Mouse (Mus musculus) retina, adult 2 months (tissue): Measurements from ENCODE around the gene Faap24.

Experiments used
- DNase-seq: peaks from one replicate; pipeline ENCODE4 v3.0.0-alpha.2; 2012; ENCODE audit warnings: low read depth, low spot score

Gene Faap24

GRCm38 (mm10) chr7:35365161-35365910 lies 31.3 kb downstream of the Faap24 start:
- no peak for DNase-seq

- DNase-seq, result no peak
Observed at GRCm38 (mm10) chr7:35362868-35363267, 33.8 kb downstream of the Faap24 start.

GRCm38 (mm10) chr7:35362253-35362652 lies 34.4 kb downstream of the Faap24 start:
- no peak for DNase-seq

- DNase-seq, result no peak
Observed at GRCm38 (mm10) chr7:35357621-35358020, 39.0 kb downstream of the Faap24 start.

- no peak for DNase-seq
Observed at GRCm38 (mm10) chr7:35355303-35355872, 41.2 kb downstream of the Faap24 start.

GRCm38 (mm10) chr7:35353306-35353705 lies 43.3 kb downstream of the Faap24 start:
- no peak for DNase-seq

GRCm38 (mm10) chr7:35351155-35351554 lies 45.5 kb downstream of the Faap24 start:
- DNase-seq, result no peak

- DNase-seq, result no peak
Observed at GRCm38 (mm10) chr7:35349886-35350684, 46.6 kb downstream of the Faap24 start.

GRCm38 (mm10) chr7:35349022-35349421 lies 47.6 kb downstream of the Faap24 start:
- no peak for DNase-seq

GRCm38 (mm10) chr7:35347918-35348700 lies 48.5 kb downstream of the Faap24 start:
- no peak for DNase-seq

GRCm38 (mm10) chr7:35344785-35345330 lies 51.8 kb downstream of the Faap24 start:
- no peak for DNase-seq

GRCm38 (mm10) chr7:35342498-35342897 lies 54.1 kb downstream of the Faap24 start:
- no peak for DNase-seq
